Mouse (Mus musculus) bone marrow macrophage, adult 2 months (primary cell): ENCODE results near the gene Hnf1b.

Experiments used
- CTCF ChIP-seq: IDR thresholded peaks from 2 replicates; pipeline ENCODE4 v1.5.1; 2012; ENCODE audit warnings: low read depth, mild to moderate bottlenecking, low read length, moderate library complexity
- POLR2A ChIP-seq: IDR thresholded peaks from 2 replicates; pipeline ENCODE4 v1.6.1; 2012; ENCODE audit warnings: mild to moderate bottlenecking, low read depth, low read length, borderline replicate concordance

GRCm38 (mm10) chr11:83873509-83873908, 23.6 kb downstream of the Hnf1b start:
- no peak for TF ChIP-seq CTCF
- no peak for TF ChIP-seq POLR2A
